Mouse (Mus musculus): ENCODE measurements around the gene Olfr304.
"Not testable (repeated sequence)": the region's sequence is repeated elsewhere in the genome, so short reads cannot be mapped to it uniquely, and the experiment has no call there.

Olfr304 gene

GRCm38 (mm10) chr7:86386558-86386957 is at the start of gene Olfr304:
Gene Olfr304 (minus strand): TSS chr7:86386658.
- DNase-seq (ENCODE audit: low spot score in 2 of 2) = no peak

- no peak for DNase-seq (ENCODE audit: low spot score in 2 of 2)
Observed at GRCm38 (mm10) chr7:86403546-86403945, 17.1 kb upstream of the Olfr304 start, which contains the start of gene Olfr301. Gene Olfr301 (plus strand): TSS chr7:86403846.

GRCm38 (mm10) chr7:86397689-86398088 is 11.2 kb upstream of the Olfr304 start, which contains the start of gene Olfr303:
Gene Olfr303 (minus strand): TSS chr7:86397789.
- DNase-seq (ENCODE audit: low spot score in 2 of 2) = no peak

GRCm38 (mm10) chr7:86385769-86386168 is 689 bp downstream of the Olfr304 start:
- DNase-seq (ENCODE audit: low spot score in 2 of 2) = no peak

GRCm38 (mm10) chr7:86366828-86367227 is 19.6 kb downstream of the Olfr304 start, which contains the start of gene Olfr305:
Gene Olfr305 (minus strand): TSS chr7:86366928.
- DNase-seq (ENCODE audit: low spot score in 2 of 2) = no peak

GRCm38 (mm10) chr7:86346296-86346695 is 40.2 kb downstream of the Olfr304 start:
- DNase-seq (ENCODE audit: low spot score in 2 of 2) = not testable (repeated sequence)

- no peak for DNase-seq (ENCODE audit: low spot score in 2 of 2)
Observed at GRCm38 (mm10) chr7:86344253-86344652, 42.2 kb downstream of the Olfr304 start.

GRCm38 (mm10) chr7:86342881-86343565 is 43.4 kb downstream of the Olfr304 start:
- no peak for DNase-seq (ENCODE audit: low spot score in 2 of 2)

- DNase-seq (ENCODE audit: low spot score in 2 of 2) = no peak
Observed at GRCm38 (mm10) chr7:86337486-86337885, 49.0 kb downstream of the Olfr304 start, which contains the start of gene Olfr307. Gene Olfr307 (minus strand): TSS chr7:86337586.
